Mouse (Mus musculus) gonadal fat pad, adult 2 months (tissue): ENCODE results near the gene Tmem174. TPM values are rescaled to one million over a fixed set of nuclear protein-coding genes. Genes with fewer than 3 reads are reported as not detected.

Experiments used
- DNase-seq: peaks from one replicate; pipeline ENCODE4 v3.0.0-alpha.2; 2012; ENCODE audit warnings: low read depth
- polyA plus RNA-seq: library from polyadenylated mRNA; depleted of rRNA; stranded (reverse); fragments of >200 nt; gene quantifications from 2 replicates; pipeline ENCODE4 v1.2.3, GENCODE M21; 2012

Gene Tmem174
- polyA plus RNA-seq, 1 experiment = not detected

GRCm38 (mm10) chr13:98632306-98632942, 4.8 kb downstream of the Tmem174 start:
- DNase-seq = no peak

GRCm38 (mm10) chr13:98631105-98631838, 5.9 kb downstream of the Tmem174 start:
- no peak for DNase-seq

GRCm38 (mm10) chr13:98626736-98627135, 10.5 kb downstream of the Tmem174 start:
- no peak for DNase-seq

- DNase-seq = no peak
Measured at GRCm38 (mm10) chr13:98624506-98624905, 12.7 kb downstream of the Tmem174 start.

GRCm38 (mm10) chr13:98622881-98623549, 14.2 kb downstream of the Tmem174 start:
- no peak for DNase-seq

GRCm38 (mm10) chr13:98617429-98618067, 19.7 kb downstream of the Tmem174 start:
- no peak for DNase-seq

GRCm38 (mm10) chr13:98607885-98608477, 29.2 kb downstream of the Tmem174 start:
- no peak for DNase-seq

- DNase-seq = no peak
Measured at GRCm38 (mm10) chr13:98603799-98604198, 33.4 kb downstream of the Tmem174 start.

GRCm38 (mm10) chr13:98596746-98597145, 40.5 kb downstream of the Tmem174 start:
- no peak for DNase-seq

- no peak for DNase-seq
Measured at GRCm38 (mm10) chr13:98594726-98595141, 42.5 kb downstream of the Tmem174 start.

- no peak for DNase-seq
Measured at GRCm38 (mm10) chr13:98593938-98594539, 43.2 kb downstream of the Tmem174 start.

- no peak for DNase-seq
Measured at GRCm38 (mm10) chr13:98591406-98591805, 45.8 kb downstream of the Tmem174 start.

- DNase-seq = no peak
Measured at GRCm38 (mm10) chr13:98590693-98591389, 46.4 kb downstream of the Tmem174 start.

GRCm38 (mm10) chr13:98589572-98589971, 47.6 kb downstream of the Tmem174 start:
- DNase-seq = no peak

GRCm38 (mm10) chr13:98588951-98589501, 48.2 kb downstream of the Tmem174 start:
- DNase-seq = no peak

GRCm38 (mm10) chr13:98588480-98588879, 48.7 kb downstream of the Tmem174 start:
- no peak for DNase-seq

GRCm38 (mm10) chr13:98587639-98588038, 49.6 kb downstream of the Tmem174 start:
- DNase-seq = no peak

GRCm38 (mm10) chr13:98586817-98587575, 50.2 kb downstream of the Tmem174 start:
- DNase-seq = no peak
